ENCODE assay signal across 8 mouse cellular contexts in genomic region chr5:118274546-118274945, GRCm38 (mm10). TPM values are rescaled to one million over a fixed set of nuclear protein-coding genes. Genes with fewer than 3 reads are reported as not detected.
DNase-seq lines count a peak whose midpoint lies in the region; ATAC-seq and TF ChIP-seq lines count a peak whose summit lies in the region.

No protein-coding gene starts in this region.

- intact Hi-C loops in heart, postnatal 36 days (cut with DNase I), result loop anchor here (1.0 to 5.0 kb wide), 4 partner anchors 21 to 483 kb away; no protein-coding TSS in a partner anchor
- intact Hi-C loops in left cerebral cortex, adult 2 months (cut with DNase I), result loop anchor here (5.0 to 10.0 kb wide), 2 partner anchors 150 to 283 kb away; no protein-coding TSS in a partner anchor

- H3K4me1 ChIP-seq in heart, embryonic 14.5 days (ENCODE audit: control insufficient read depth in 2 of 2, insufficient read depth in 2 of 2, low read length in 2 of 2), result peaks cover 19 to 24% of the 10 kb centered on the region in 2 experiments
- peaks cover 70% of the 10 kb centered on the region for H3K4me1 ChIP-seq in forebrain, embryonic 13.5 days

- H3K9ac ChIP-seq in heart, embryonic 14.5 days (ENCODE audit: low read length), result no peak overlapping the region; the same call in 1 of the 2 replicates
- no peak overlapping the region; the same call in 1 of the 2 replicates for H3K9ac ChIP-seq in forebrain, embryonic 13.5 days

- DNase-seq in heart, postnatal 36 days, result no peak
- DNase-seq in adrenal gland, adult 8-10 months, result peak; percentile 12
- peak; percentile 39 for DNase-seq in lung, postnatal 14 days
- no peak for DNase-seq in gastrocnemius, adult 8-10 months (ENCODE audit: low spot score in 2 of 2)
- no peak for DNase-seq in left cerebral cortex, adult 2 months (ENCODE audit: extremely low spot score in 1 of 2, low spot score in 2 of 2)

- H3K27me3 ChIP-seq in heart, embryonic 14.5 days (ENCODE audit: control insufficient read depth, insufficient read depth, low read length), result peaks cover 92% of the 10 kb centered on the region
- H3K27me3 ChIP-seq in forebrain, embryonic 13.5 days, result peaks cover 7% of the 10 kb centered on the region; the same call in 1 of the 2 replicates

- H3K36me3 ChIP-seq in heart, embryonic 14.5 days (ENCODE audit: control insufficient read depth, insufficient read depth, low read length), result no peaks in the 10 kb centered on the region
- H3K36me3 ChIP-seq in forebrain, embryonic 13.5 days (ENCODE audit: poor library complexity, severe bottlenecking), result no peaks in the 10 kb centered on the region

- H3K4me3 ChIP-seq in heart, embryonic 14.5 days (ENCODE audit: control insufficient read depth in 1 of 2, insufficient read depth in 1 of 2, low read depth in 1 of 2, low read length in 2 of 2), result no peak overlapping the region
- peak overlapping the region; percentile 11 for H3K4me3 ChIP-seq in forebrain, embryonic 13.5 days
- H3K4me3 ChIP-seq in left cerebral cortex, adult 2 months, result no peak overlapping the region

- H3K9me3 ChIP-seq in heart, embryonic 14.5 days (ENCODE audit: control insufficient read depth, low read length), result no peaks in the 10 kb centered on the region
- no peaks in the 10 kb centered on the region for H3K9me3 ChIP-seq in forebrain, embryonic 13.5 days (replicated peaks)

- WGBS in heart, embryonic 14.5 days, result 7% methylated on average over 9 of the region's 9 CpGs
- 2% methylated on average over 9 of the region's 9 CpGs for WGBS in forebrain, embryonic 13.5 days

- peak overlapping the region in 1 of 2 experiments; percentile 46; a peak in 1 of 4 replicates for H3K27ac ChIP-seq in heart, embryonic 14.5 days (replicated peaks in 1 of 2; ENCODE audit: control insufficient read depth in 1 of 2, insufficient read depth in 1 of 2, low read depth in 2 of 2, low read length in 2 of 2)
- peak overlapping the region; percentile 91 for H3K27ac ChIP-seq in forebrain, embryonic 13.5 days
- no peak overlapping the region for H3K27ac ChIP-seq in left cerebral cortex, adult 2 months

- H3K4me2 ChIP-seq in heart, embryonic 14.5 days (ENCODE audit: low read length), result peak overlapping the region; percentile 36
- peak overlapping the region; percentile 46 for H3K4me2 ChIP-seq in forebrain, embryonic 13.5 days

- no peak for TF ChIP-seq CTCF in left cerebral cortex, adult 2 months (IDR thresholded peaks at IDR 0.05)

- ATAC-seq in heart, embryonic 14.5 days (ENCODE audit: insufficient number of reproducible peaks, insufficient read depth, low FRiP score, low read depth), result peak; percentile 60; the same call in 1 of the 2 replicates
- peak; percentile 90 for ATAC-seq in forebrain, embryonic 13.5 days
- ATAC-seq in erythroblast, adult 5-6 weeks (replicated peaks; ENCODE audit: low FRiP score, poor library complexity, severe bottlenecking), result no peak

RNA-seq across cellular contexts. Expression of gene 2410131K14Rik, which starts 29.5 kb away (rescaled TPM):
- polyA plus RNA-seq in heart, embryonic 14.5 days (2014; fragmentation: Nextera tagmentation; extraction: Ambion mirVana), result 5.7 and 6.0 TPM in 2 replicates
- total RNA-seq in heart, postnatal 36 days (2021), result 1 to 10 TPM; 7.7 to 8.1 TPM
- total RNA-seq in adrenal gland, adult 8-10 months (2022), result 1 to 10 TPM; 7.9 to 10.0 (median 8.8) TPM
- polyA plus RNA-seq in forebrain, embryonic 13.5 days (2015; fragmentation: Nextera tagmentation; extraction: Ambion mirVana), result 14.0 and 15.5 TPM in 2 replicates
- 1 to 10 TPM; 3.6 to 5.9 (median 4.9) TPM for total RNA-seq in gastrocnemius, adult 8-10 months (2022)
- total RNA-seq in left cerebral cortex, adult 2 months (2021), result 10 to 100 TPM; 13.3 to 14.9 TPM
- total RNA-seq in erythroblast, adult 5-6 weeks (2015; ENCODE audit: low replicate concordance), result 0.63 TPM in 1 of 2 replicates, not detected in the other
- total RNA-seq in erythroblast, adult 5-6 weeks (2017; ENCODE audit: low replicate concordance), result 0.14 and 0.17 TPM in 2 replicates

RNA-seq across cellular contexts. Expression of gene Rnft2, which starts 29.6 kb away (rescaled TPM):
- polyA plus RNA-seq in heart, embryonic 14.5 days (2014; fragmentation: Nextera tagmentation; extraction: Ambion mirVana), result 1.1 and 1.2 TPM in 2 replicates
- total RNA-seq in heart, postnatal 36 days (2021), result 1 to 10 TPM; 2.0 to 2.5 TPM
- 10 to 100 TPM in 1 of 4 experiments, 1 to 10 TPM in 3; 4.3 to 13.9 (median 7.0) TPM for total RNA-seq in adrenal gland, adult 8-10 months (2022)
- 7.0 and 9.0 TPM in 2 replicates for polyA plus RNA-seq in forebrain, embryonic 13.5 days (2015; fragmentation: Nextera tagmentation; extraction: Ambion mirVana)
- total RNA-seq in gastrocnemius, adult 8-10 months (2022), result 1 to 10 TPM in 2 of 4 experiments, under 1 TPM in 2; 0.65 to 1.6 (median 1.0) TPM
- total RNA-seq in left cerebral cortex, adult 2 months (2021), result 10 to 100 TPM; 65.1 to 78.8 TPM
- total RNA-seq in erythroblast, adult 5-6 weeks (2015; ENCODE audit: low replicate concordance), result not detected in 2 replicates
- not detected in 2 replicates for total RNA-seq in erythroblast, adult 5-6 weeks (2017; ENCODE audit: low replicate concordance)

Comparison
In these comparisons a context has a peak if more than half of its experiments do, and no peak if none do; other contexts are left out.
1. DNase-seq: peak in adrenal gland, adult 8-10 months (single experiment) and lung, postnatal 14 days (single experiment); none in heart, postnatal 36 days (0 of 2), gastrocnemius, adult 8-10 months (0 of 2) and left cerebral cortex, adult 2 months (0 of 2).
2. RNA of gene Rnft2, which starts 29.6 kb away (total RNA-seq): 65.1 to 78.8 TPM in left cerebral cortex, adult 2 months; 4.3 to 13.9 TPM in adrenal gland, adult 8-10 months, 2.0 to 2.5 TPM in heart, postnatal 36 days, 0.65 to 1.6 TPM in gastrocnemius, adult 8-10 months and not detected in erythroblast, adult 5-6 weeks; every median in the first group is over 4 times any median in the second.